Comparison of ENCODE assay signal across 19 mouse cellular contexts in genomic region chr5:145020254-145020653, GRCm38 (mm10). TPM values are rescaled to one million over a fixed set of nuclear protein-coding genes. Genes with fewer than 3 reads are reported as not detected.
"Had no signal": no experiment of that assay in that cellular context is flagged by ENCODE, and none has a peak within 500 bp of the region (broad histone marks: within the 10 kb centered on the region; RNA-seq: fewer than 3 reads in every experiment).

No protein-coding gene starts in this region.

RNA-seq across cellular contexts. Expression of gene Gm4871, which starts 12.3 kb away (rescaled TPM):
- total RNA-seq: megakaryocyte, adult 5-6 weeks; megakaryocyte-erythroid progenitor cell, adult 5-6 weeks had no signal
- polyA plus RNA-seq: liver, postnatal 0 days; lung, adult 2 months; lung, embryonic 15.5 days; lung, postnatal 0 days; midbrain, embryonic 10.5 days; midbrain, embryonic 12.5 days; midbrain, embryonic 14.5 days; midbrain, embryonic 16.5 days; myocyte; neural tube, embryonic 11.5 days; neural tube, embryonic 13.5 days; neural tube, embryonic 15.5 days; spleen, adult 2 months; stomach, embryonic 15.5 days; stomach, postnatal 0 days; thymus, adult 2 months; urinary bladder, adult 2 months had no signal

RNA-seq across cellular contexts. Expression of gene 1700018F24Rik, which starts 22.5 kb away (rescaled TPM):
- total RNA-seq: megakaryocyte, adult 5-6 weeks; megakaryocyte-erythroid progenitor cell, adult 5-6 weeks had no signal
- polyA plus RNA-seq: liver, postnatal 0 days; lung, adult 2 months; midbrain, embryonic 10.5 days; midbrain, embryonic 12.5 days; midbrain, embryonic 14.5 days; midbrain, embryonic 16.5 days; myocyte; neural tube, embryonic 11.5 days; neural tube, embryonic 13.5 days; neural tube, embryonic 15.5 days; spleen, adult 2 months; stomach, embryonic 15.5 days; stomach, postnatal 0 days; thymus, adult 2 months; urinary bladder, adult 2 months had no signal
